Mouse (Mus musculus): ENCODE results near the gene Nars2.

Nars2 gene

GRCm38 (mm10) chr7:97072061-97072460 is 120.8 kb downstream of the Nars2 start:
- DNase-seq (ENCODE audit: low read depth, low spot score): no peak

GRCm38 (mm10) chr7:97074974-97075373 is 123.7 kb downstream of the Nars2 start:
- DNase-seq (ENCODE audit: low read depth, low spot score): no peak

DNA sequence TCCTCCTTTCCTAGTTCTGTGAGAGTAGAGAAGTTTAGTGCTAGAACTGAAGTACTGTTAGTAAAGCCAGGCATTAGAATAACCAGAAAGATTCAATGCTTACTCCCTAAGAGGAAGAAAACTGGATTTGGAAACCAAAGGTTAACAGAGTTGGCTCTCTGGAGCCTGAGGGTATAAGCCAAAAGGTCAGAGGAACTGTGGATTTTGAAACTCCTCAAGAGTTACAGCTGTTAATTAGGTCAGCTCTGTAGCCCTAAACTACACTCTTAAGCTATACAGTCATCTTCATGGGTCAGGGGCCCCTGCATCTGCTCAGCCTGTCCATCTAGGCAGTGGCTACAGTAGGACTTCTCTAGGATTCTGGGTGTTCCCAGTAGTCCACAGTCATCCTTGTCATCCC is 125.7 kb downstream of the Nars2 start:
- no peak for DNase-seq (ENCODE audit: low read depth, low spot score)

DNA sequence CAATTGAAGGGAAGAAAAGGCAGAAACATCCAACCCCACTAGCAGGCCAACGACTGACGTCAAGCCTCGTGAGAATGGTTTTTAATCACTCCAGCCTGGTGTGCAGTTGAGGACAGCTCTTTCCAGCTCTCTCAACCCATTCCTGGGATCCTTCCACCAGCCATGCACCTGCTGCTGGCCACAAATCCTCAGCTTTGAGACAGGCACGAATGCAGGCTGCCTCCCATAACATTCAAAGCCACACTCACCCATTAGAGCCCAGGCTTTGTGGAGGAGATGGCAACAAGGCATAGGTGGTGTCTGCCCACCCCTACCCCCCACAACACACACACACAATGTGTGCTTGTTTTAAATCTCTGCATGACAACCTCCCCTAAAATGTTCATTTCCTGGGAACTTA is 127.4 kb downstream of the Nars2 start:
- no peak for DNase-seq (ENCODE audit: low read depth, low spot score)

GRCm38 (mm10) chr7:97079145-97079544 is 127.8 kb downstream of the Nars2 start:
- DNase-seq (ENCODE audit: low read depth, low spot score): peak; percentile 76

- no peak for DNase-seq (ENCODE audit: low read depth, low spot score)
Observed at GRCm38 (mm10) chr7:97079651-97080365, 128.5 kb downstream of the Nars2 start.

DNA sequence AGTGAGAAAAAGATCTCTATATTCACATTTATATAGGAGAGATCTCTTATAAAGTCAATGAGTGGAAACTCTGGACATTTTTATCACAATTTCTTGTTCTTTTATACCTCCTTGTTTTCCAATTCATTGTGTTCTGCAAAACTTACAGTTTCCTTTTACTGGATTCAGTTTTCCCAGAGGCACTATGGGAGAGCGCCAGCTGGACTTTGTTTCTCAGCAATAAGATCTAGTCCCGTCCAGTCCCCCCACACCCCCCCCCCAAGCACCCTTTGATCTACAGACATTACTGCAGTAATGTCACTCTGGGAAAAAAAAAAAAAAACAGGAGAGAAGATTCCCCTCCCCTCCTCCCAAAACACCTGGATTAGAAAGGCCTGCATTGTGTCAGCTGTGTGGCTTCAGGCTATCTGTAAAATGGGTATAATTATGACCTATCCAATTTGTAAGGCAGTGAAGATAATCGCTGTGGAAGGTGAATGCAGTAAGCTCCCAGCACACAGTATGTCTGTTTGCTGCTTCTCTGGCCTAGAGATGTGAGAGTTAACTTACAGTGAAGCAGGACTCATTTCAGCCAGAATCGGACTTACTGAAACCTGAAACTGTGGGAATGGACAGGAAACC is 129.4 kb downstream of the Nars2 start:
- no peak for DNase-seq (ENCODE audit: low read depth, low spot score)

DNA sequence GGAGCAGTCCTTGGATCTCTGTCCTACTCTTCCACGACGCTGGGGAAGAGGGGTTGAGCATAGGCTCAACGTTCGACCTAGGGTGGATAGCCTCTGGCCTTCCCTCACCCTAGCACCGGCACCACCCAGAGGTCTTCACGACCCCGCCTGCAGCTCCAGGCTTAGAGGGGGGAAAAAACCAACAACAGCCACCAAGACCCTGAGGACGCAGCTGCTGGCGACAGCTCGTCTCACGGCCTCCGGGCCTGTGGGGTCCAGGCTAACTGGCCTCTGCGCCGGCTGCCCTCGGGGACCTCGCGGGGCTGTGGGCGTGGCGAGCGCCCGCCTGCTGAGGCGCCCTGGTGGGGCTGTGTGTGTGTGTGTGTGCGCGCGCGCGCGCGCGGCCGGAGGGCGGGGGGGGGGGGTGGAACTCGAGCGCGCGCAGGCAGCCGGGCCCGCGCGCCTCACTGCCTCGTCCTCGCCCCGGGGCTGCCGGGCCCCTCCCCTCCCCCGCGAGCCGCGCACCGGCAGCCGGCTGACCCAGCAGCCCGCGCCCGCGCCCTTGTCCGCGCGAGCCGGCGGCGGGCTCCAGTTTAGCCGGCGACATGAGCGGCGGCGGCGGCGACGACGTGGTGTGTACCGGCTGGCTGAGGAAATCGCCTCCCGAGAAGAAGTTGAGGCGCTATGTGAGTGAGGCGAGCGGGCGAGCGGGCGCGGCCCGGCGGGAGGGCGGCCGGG is 130.1 kb downstream of the Nars2 start, which contains the start of gene Gab2:
TSS of gene Gab2 (plus strand) at position 345 of the 717 bp plus-strand sequence.
- peak; percentile 69 for DNase-seq (ENCODE audit: low read depth, low spot score)

DNA sequence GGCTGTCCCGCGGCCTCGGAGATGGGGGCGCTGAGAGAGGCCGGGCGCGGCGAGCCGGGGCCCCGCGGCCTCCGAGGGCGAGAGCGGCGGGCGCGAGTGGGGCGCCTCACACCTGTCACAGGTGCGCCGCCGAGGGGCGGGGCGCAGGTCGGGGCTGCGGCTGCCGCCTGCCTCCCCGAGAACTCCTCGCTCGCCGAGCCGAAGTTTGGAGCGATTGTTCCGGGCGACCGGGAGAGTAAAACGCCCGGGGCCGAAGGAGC is 130.6 kb downstream of the Nars2 start:
- no peak for DNase-seq (ENCODE audit: low read depth, low spot score)

DNA sequence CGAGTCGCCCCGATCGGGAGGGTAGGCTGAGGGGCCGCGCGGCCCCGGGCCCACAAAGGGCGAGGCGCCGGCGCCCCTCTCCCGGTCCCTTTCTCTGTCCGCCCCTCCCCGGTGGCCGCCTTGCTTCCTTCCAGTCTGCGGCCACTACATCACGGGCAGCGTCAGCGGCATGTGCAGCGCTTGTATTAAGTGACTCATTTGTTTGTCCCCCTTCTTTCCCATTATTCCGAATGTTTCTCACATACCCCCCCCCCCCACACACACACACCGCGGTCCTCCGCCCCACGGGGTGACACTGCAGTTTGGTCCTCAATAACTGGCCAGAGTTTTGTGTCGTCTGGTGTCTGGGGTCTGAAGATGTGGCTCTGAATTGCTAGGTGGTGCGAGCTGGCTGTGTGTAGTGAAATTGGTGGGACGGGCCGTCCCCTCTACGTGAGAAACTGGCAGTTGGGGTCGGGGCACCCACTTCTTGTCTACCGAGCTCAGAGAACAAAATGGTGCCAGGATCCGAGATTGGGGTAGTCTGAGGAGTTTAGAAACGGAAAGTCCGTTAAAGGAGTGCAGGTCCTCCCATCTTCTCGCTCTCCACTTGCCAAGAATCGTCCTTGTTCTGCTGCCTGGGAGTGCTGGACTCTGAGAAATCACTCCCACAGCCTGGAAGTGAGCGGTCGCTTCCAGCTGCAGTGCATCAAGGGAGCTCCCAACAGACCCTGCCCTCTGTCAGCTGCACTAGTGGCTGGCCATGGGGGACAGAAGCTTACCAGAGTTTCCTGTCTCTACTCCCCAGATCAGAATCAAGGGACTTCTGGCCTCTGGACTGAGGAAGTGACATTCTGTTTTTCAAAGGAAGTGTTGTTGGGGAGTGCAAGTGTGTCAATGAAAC is 131.2 kb downstream of the Nars2 start:
- peak; percentile 55 for DNase-seq (ENCODE audit: low read depth, low spot score)

DNA sequence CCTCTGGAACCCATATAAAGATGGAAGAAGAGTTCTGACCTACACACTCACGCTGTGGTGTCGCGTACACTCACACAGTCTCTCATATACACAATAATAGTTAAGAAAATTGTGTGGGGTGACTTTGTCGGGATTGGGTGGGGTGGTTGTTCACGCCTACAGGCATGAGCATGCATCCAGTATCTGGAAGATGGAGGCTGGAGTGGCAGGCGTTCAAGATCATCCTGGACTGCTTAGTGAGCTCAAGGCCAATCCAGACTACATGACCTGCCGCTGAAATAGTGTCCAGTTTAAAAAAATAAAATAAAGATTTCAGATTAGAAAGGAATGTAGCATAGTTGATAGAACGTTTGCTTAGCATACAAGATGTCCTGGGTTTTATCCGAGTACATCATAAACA is 132.3 kb downstream of the Nars2 start:
- DNase-seq (ENCODE audit: low read depth, low spot score): no peak

- DNase-seq (ENCODE audit: low read depth, low spot score): no peak
Observed at GRCm38 (mm10) chr7:97084181-97084580, 132.9 kb downstream of the Nars2 start.

DNA sequence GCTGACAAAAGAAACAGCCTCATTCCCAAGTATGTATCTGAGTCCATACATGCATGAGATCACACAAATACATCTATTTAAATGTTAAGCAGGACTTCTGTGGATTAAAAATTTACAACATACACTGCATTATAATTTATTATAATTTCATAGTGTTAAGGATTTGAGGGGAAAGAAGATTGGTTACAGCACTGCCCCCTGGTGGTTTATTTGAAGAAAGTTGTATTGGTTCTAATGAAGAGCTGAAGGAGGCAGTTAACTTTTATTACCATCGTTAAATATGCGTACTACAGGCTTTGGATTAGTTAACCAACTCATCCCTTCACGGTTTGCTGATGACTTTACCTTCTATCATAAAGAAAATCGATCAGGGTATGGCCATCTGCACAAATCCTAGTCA is 134.0 kb downstream of the Nars2 start:
- DNase-seq (ENCODE audit: low read depth, low spot score): peak; percentile 75

DNA sequence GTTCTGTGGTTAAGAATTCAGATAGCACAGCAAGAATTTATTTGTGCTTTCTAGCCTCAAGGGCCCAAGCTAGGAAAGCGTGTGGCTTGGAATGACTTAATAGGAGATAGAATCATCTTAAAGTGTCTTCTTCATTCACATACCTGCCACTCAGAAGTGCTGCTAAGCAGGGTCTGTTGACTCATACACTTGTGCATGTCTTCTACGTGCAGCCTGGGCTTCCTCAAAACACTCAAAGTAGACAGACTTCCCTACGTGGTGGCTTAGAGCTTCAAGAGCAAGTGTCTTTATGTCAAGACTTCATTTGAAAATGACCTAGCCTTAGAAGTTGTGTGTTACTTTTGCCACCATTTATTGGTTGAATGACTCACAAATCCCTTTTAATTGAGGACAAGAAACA is 142.9 kb downstream of the Nars2 start:
- no peak for DNase-seq (ENCODE audit: low read depth, low spot score)

GRCm38 (mm10) chr7:97108119-97108518 is 156.8 kb downstream of the Nars2 start:
- no peak for DNase-seq (ENCODE audit: low read depth, low spot score)
